Mouse (Mus musculus) thymus, adult 2 months (tissue): Measurements from ENCODE around the gene Atrnl1. TPM values are rescaled to one million over a fixed set of nuclear protein-coding genes. Genes with fewer than 3 reads are reported as not detected.
"Not testable (repeated sequence)": the region's sequence is repeated elsewhere in the genome, so short reads cannot be mapped to it uniquely, and the experiment has no call there.

Experiments used
- DNase-seq: peaks from one replicate; pipeline ENCODE4 v3.0.0; 2021
- H3K27ac ChIP-seq: fragments of 200-500 bp; 2 replicates; pipeline ENCODE4 v1.5.1; 2012; ENCODE audit warnings: low read length, control low read depth; ENCODE audit not compliant: control insufficient read depth, insufficient read depth
- H3K27me3 ChIP-seq: fragments of 200-500 bp; 2 replicates; pipeline ENCODE4 v1.6.1; 2012; ENCODE audit warnings: mild to moderate bottlenecking, low read length, moderate library complexity, mixed read lengths; ENCODE audit not compliant: control insufficient read depth, insufficient read depth
- H3K36me3 ChIP-seq: fragments of 200-500 bp; 2 replicates; pipeline ENCODE4 v1.6.1; 2012; ENCODE audit warnings: mild to moderate bottlenecking, low read length, moderate library complexity; ENCODE audit not compliant: control insufficient read depth, insufficient read depth
- H3K4me1 ChIP-seq: fragments of 200-500 bp; replicated peaks from 2 replicates; pipeline ENCODE4 v1.6.1; 2012; ENCODE audit warnings: low read length; ENCODE audit not compliant: control insufficient read depth, insufficient read depth
- H3K4me3 ChIP-seq: fragments of 200-500 bp; 2 replicates; pipeline ENCODE4 v1.5.1; 2012; ENCODE audit warnings: mild to moderate bottlenecking, low read length, control low read depth, moderate library complexity; ENCODE audit not compliant: control insufficient read depth, insufficient read depth
- CTCF ChIP-seq: fragments of 200-500 bp; IDR thresholded peaks from 2 replicates; pipeline ENCODE4 v1.5.1; 2012; ENCODE audit warnings: mild to moderate bottlenecking, control low read depth, low read length, moderate library complexity, borderline replicate concordance; ENCODE audit not compliant: control insufficient read depth, poor library complexity, insufficient read depth; ENCODE audit errors: extremely low read depth
- POLR2A ChIP-seq: fragments of 200-500 bp; IDR thresholded peaks from 2 replicates; pipeline ENCODE4 v1.6.1; 2012; ENCODE audit warnings: mild to moderate bottlenecking, low read length, control low read depth, moderate library complexity; ENCODE audit not compliant: control insufficient read depth, poor library complexity, insufficient read depth; ENCODE audit errors: extremely low read depth
- WGBS: fragments of 180-500 bp; shearing (Covaris S2); methylation state at CpG from one replicate; pipeline ENCODE4 v1.1.7; 2018; 5-methylcytosine and 5-hydroxymethylcytosine counted together
- polyA plus RNA-seq: library from polyadenylated mRNA; depleted of rRNA; stranded (reverse); fragments of >200 nt; gene quantifications from 2 replicates; pipeline ENCODE4 v1.2.3, GENCODE M21; 2012

Gene Atrnl1
- polyA plus RNA-seq, 1 experiment = 8.2 TPM

DNA sequence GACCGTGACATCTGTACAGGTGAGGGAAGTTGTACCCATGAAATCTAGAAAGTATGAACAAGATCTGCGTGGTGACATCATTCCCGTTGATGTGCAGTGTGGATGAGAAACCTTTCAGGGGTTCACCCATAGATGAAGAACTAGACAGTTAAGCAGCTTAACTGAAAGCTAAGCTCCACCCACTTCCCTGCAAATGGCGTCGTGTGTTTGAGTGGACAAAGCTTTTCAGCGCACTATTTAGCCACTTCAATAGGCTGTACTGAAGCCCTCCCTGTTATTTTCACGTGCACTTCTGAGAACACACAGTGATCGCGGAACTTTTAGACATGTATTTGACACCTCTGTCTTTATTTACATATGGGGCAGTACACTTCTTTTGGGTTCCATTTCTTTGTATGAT lies 56.2 kb downstream of the Atrnl1 start:
- H3K4me1 ChIP-seq = no peaks in the 10 kb centered on the region
- H3K27ac ChIP-seq = no peak overlapping the region
- no peak overlapping the region for H3K4me3 ChIP-seq
- no peaks in the 10 kb centered on the region for H3K27me3 ChIP-seq
- H3K36me3 ChIP-seq = no peaks in the 10 kb centered on the region
- TF ChIP-seq CTCF (no peak), POLR2A (no peak)
- WGBS = 94% methylated on average over 9 of the region's 9 CpGs
- DNase-seq = no peak

DNA sequence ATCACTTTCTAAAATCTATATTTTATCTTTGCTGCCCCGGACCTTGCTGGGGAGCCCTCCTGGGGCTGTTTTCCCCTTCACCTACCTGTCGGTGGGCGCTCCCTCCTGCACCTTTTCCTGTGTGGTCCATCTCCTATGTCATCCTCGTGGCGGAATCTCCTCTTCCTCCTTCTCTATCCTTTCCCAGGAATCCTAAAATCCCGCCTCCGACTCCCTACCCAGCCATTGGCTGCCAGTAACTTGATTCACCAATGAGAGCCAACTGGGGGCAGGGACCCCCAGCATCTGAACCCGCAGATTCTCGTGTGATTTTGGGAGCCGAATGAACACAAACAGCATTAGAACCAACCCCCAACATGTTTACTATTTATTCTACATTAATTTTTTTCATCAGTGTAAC lies 57.1 kb downstream of the Atrnl1 start:
- no peak for DNase-seq
- Histone ChIP-seq H3K27ac (no peak overlapping the region), H3K36me3 (no peaks in the 10 kb centered on the region), H3K4me1 (no peaks in the 10 kb centered on the region), H3K27me3 (no peaks in the 10 kb centered on the region), H3K4me3 (no peak overlapping the region)
- WGBS = 96% methylated on average over 10 of the region's 10 CpGs
- TF ChIP-seq CTCF (no peak), POLR2A (no peak)

DNA sequence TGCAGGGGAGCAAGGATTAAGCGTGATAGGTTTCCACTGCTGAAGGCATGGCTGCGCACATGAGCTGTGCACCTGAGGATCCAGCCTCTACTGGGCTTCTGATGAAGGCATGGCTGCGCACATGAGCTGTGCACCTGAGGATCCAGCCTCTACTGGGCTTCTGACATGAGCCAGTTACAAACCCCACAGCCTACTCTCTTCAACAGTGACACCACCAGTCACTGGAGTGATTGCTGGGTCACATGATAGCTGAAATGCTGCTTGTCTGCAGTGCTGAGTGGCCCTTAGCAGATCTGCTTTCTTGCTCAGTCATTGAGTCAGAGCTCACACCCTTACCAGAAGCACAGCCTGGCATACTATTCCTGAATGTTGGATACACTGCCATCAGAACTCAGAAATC lies 68.6 kb downstream of the Atrnl1 start:
- WGBS = 98% methylated on average over 3 of the region's 3 CpGs
- no peaks in the 10 kb centered on the region for H3K4me1 ChIP-seq

DNA sequence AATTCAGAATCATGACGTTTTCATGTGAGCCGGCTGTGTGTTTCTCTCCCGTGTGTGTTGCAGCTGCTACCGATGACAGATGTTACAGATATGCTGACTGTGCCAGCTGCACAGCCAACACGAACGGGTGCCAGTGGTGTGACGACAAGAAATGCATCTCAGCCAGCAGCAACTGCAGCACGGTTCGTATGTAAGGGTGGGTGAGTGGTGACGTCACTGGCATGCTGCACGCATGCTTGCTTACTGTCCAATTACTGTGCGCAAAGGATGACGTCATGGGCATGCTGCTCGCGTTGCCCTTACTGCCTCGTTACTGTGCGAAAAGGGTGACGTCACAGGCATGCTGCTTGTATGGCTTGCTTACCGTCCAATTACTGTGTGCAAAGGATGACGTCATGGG lies 75.8 kb downstream of the Atrnl1 start:
- WGBS = 97% methylated on average over 20 of the region's 20 CpGs
- no peak overlapping the region for H3K4me3 ChIP-seq
- H3K27me3 ChIP-seq = no peaks in the 10 kb centered on the region
- TF ChIP-seq POLR2A (no peak), CTCF (no peak)
- H3K4me1 ChIP-seq = no peaks in the 10 kb centered on the region
- H3K27ac ChIP-seq = no peak overlapping the region
- no peak for DNase-seq
- no peaks in the 10 kb centered on the region for H3K36me3 ChIP-seq

More for the DNA sequence above, 68.6 kb downstream of the Atrnl1 start:
- no peak for DNase-seq
- Histone ChIP-seq H3K27ac (no peak overlapping the region), H3K27me3 (no peaks in the 10 kb centered on the region), H3K36me3 (no peaks in the 10 kb centered on the region), H3K4me3 (no peak overlapping the region)
- TF ChIP-seq POLR2A (no peak), CTCF (no peak)

DNA sequence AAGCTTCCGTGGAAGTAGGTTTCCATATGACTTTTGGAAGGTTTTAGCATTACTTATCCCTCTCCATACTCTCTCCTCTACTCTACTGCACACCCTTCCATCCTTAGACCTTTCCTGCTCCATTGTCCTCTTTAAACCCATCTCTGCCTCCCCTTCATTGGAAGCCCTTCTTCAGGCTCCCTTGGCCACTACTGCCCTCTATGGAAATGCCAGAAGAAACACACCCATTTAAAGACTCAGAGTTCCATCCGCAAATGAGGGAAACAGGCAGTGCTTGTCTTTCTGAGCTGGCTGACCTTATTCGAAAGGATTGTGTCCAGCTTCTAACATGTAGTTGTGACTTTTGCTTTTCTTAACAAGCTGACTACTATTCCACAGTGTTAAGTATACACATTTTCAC lies 81.7 kb downstream of the Atrnl1 start:
- Histone ChIP-seq H3K27me3 (no peaks in the 10 kb centered on the region), H3K36me3 (no peaks in the 10 kb centered on the region), H3K4me3 (no peak overlapping the region), H3K27ac (no peak overlapping the region), H3K4me1 (no peaks in the 10 kb centered on the region)
- DNase-seq = no peak
- 97% methylated on average over 3 of the region's 3 CpGs for WGBS
- TF ChIP-seq POLR2A (no peak), CTCF (no peak)

DNA sequence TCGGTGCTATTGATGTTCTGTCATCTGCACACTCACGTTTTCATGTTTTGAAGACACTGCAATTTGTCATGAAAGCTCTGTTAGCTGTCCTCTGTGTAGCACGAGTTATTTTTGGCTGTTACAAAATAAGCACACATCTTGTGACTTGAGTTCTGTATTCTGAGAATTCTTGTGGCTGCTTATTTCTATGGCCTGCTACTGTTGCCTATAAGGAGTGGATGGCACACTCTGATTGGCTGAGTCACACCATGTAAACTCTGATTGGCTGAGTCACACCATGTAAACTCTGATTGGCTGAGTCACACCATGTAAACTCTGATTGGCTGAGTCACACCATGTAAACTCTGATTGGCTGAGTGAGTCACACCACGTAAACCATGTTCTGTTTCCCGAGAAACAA lies 85.9 kb downstream of the Atrnl1 start:
- H3K4me3 ChIP-seq, H3K27ac ChIP-seq, H3K36me3 ChIP-seq, H3K27me3 ChIP-seq, H3K4me1 ChIP-seq, DNase-seq: not testable (repeated sequence)
- 94% methylated on average over 5 of the region's 5 CpGs for WGBS

DNA sequence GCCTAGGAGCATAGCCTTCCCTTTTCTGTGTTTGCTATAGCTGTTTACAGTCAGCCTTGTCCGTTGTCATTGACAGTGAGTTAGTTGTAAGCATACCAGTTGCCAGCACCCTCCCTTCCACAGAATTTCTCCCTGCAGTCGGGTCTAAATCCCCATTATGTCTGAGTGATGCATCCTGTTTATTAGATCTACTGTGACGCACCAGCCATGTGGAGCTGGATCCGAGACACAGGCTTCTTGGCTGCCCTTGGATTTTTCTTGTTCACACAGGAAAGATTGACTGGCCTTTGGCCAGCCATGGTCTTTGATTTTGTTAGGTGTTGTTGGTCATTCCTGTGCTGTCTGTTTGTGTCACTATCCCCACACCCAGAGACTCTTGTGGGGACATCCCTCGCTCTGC lies 102.3 kb downstream of the Atrnl1 start:
- H3K27me3 ChIP-seq = no peaks in the 10 kb centered on the region
- DNase-seq = no peak
- H3K36me3 ChIP-seq = no peaks in the 10 kb centered on the region
- TF ChIP-seq CTCF = no peak
- TF ChIP-seq POLR2A = no peak
- H3K27ac ChIP-seq = no peak overlapping the region
- WGBS = 90% methylated on average over 5 of the region's 5 CpGs
- H3K4me1 ChIP-seq = no peaks in the 10 kb centered on the region; the same call in none of the 2 replicates
- no peak overlapping the region for H3K4me3 ChIP-seq
